Mouse (Mus musculus) embryonic fibroblast, embryonic 13.5 days (primary cell): Measurements from ENCODE around the gene Ap5s1. TPM values are rescaled to one million over a fixed set of nuclear protein-coding genes. Genes with fewer than 3 reads are reported as not detected.

Experiments
- H3K27ac ChIP-seq: 2 replicates; pipeline ENCODE4 v1.5.1; 2012; ENCODE audit warnings: low read length, control low read depth, inconsistent platforms; ENCODE audit not compliant: insufficient read depth
- H3K4me1 ChIP-seq: 2 replicates; pipeline ENCODE4 v1.6.1; 2011; ENCODE audit warnings: low read length; ENCODE audit not compliant: control insufficient read depth, insufficient read depth
- H3K4me3 ChIP-seq: 2 replicates; pipeline ENCODE4 v1.5.1; 2011; ENCODE audit warnings: mild to moderate bottlenecking, control low read depth, low read length; ENCODE audit not compliant: insufficient read depth
- CTCF ChIP-seq: IDR thresholded peaks from 2 replicates; pipeline ENCODE4 v1.5.1; 2011; ENCODE audit warnings: mild to moderate bottlenecking, control low read depth, low read length, moderate library complexity, borderline replicate concordance; ENCODE audit not compliant: insufficient read depth
- POLR2A ChIP-seq: IDR thresholded peaks from 2 replicates; pipeline ENCODE4 v1.6.1; 2011; ENCODE audit warnings: low read depth, mild to moderate bottlenecking, control low read depth, low read length, moderate library complexity
- polyA plus RNA-seq: library from polyadenylated mRNA; stranded (reverse); fragments of >200 nt; gene quantifications from 2 replicates; pipeline ENCODE4 v1.2.4, GENCODE M21; 2011; ENCODE audit warnings: low read depth; ENCODE audit not compliant: missing spikeins, insufficient read length

Gene Ap5s1
- polyA plus RNA-seq, 1 experiment, result 13.8 TPM

DNA sequence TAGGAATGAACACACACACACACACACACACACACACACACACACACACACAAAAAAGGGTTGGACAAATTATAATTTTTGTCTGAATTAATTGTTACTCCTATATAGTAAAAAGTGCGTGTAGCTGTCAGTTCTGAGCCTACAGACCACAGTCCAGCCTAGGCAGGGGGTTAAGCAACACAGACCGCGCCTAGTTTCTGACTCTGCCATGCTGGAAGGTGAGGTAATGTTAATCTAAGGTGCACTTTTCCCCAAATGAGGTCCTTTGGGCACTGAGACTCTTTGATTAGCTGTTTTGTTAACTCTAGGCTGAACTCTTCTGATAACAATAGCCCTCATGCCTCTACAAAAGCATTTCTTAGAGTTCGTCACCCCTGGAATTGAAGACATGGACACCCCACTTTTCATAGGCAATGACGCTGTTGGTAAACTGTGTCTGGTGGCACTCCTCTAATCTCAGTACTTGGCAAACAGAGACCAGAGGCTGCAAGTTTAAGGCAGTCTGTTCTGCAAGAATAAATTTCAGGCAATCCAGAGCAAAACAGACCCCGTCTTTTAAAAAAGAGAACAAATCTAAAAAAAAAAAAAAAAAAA is 3.0 kb upstream of the Ap5s1 start:
- Histone ChIP-seq H3K4me1 (peaks cover 4% of the 10 kb centered on the region), H3K27ac (peak overlapping the region; percentile 97), H3K4me3 (no peak overlapping the region)
- TF ChIP-seq CTCF, result no peak
- TF ChIP-seq POLR2A, result no peak

DNA sequence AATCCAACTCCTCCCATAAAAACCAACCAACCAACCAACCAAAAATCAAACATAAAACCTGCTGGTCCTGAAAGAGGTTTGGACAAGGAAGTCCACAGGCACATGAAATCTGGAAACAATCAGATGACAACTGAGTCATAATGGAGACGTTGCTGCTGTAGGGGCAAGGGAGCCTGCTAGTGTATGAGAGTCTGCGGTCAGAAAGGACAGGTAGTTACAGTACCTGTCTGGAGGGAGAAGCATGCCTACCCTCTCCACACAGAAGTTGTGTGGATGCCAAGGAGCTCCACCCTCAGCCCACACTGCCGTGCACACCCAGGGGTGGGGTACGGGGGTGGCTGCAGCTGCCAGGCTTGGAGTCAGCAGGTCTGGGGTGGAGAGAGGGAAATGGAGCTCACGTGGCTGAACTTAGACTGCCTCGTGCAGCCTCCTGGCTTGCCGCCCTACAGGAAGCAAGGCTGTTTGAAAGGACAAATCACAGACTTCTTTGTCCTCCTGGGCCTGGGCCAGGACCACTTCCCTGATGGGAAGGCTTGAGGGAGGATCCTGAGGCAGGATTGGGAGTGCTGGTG is 2.4 kb upstream of the Ap5s1 start:
- TF ChIP-seq CTCF, result no peak
- peak; percentile 68 for TF ChIP-seq POLR2A
- Histone ChIP-seq H3K27ac (peak overlapping the region; percentile 97), H3K4me3 (no peak overlapping the region), H3K4me1 (peaks cover 4% of the 10 kb centered on the region)

DNA sequence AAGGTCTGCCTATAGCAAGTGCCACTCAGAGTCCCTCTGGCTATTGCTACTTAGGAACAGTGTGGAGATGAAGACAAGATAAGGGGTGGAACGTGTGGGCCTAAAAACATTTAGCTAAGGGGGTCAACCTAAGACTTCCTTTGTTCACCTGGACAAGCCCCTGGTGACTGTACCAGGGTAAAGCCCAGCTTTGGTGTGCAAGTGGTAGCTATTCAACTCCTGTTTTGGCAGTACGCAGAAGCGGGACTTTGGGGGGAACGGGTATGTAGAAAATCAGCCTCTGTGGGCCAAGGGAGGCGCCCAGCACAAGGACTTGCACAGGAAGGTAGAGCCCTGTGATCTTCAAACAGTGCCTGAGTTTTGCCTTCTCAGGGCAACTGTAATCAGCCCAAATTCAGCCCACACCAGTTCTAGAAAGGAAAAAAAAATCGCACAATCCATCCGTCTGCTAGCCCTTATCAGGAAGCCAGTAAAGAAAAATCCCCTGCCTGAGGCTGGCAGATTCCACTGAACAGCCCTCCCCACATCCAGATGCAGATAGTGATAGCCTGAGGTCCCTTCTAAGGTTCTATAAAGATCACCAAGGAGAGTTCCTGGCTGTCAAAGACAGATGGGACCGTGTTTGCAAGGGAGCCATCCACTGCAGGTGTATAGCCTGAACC is 1.2 kb upstream of the Ap5s1 start:
- TF ChIP-seq CTCF (no peak), POLR2A (no peak)
- H3K4me3 ChIP-seq, result no peak overlapping the region
- peaks cover 4% of the 10 kb centered on the region for H3K4me1 ChIP-seq
- peak overlapping the region; percentile 97; the same call in 1 of the 2 replicates for H3K27ac ChIP-seq

DNA sequence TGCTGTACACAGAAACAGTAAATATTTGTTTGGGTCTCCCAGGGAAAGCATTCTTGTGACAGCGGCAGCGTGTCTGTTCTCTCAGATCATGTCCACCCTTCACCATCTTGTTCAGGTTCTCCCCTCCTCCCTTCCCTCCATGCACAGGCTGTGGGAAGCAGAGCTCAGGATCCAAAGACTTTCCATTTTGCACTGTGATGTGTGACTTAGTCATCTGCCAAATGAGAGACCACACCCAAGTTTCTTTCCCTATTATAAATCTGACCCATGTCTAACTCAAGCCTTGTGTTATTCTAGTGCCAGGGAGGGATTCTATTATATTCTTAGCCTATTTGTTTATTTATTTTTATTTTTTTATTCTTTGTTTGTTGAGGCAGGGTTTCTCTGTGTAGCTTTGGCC is 1.5 kb downstream of the Ap5s1 start:
- Histone ChIP-seq H3K4me1 (peaks cover 4% of the 10 kb centered on the region), H3K27ac (no peak overlapping the region), H3K4me3 (no peak overlapping the region)
- no peak for TF ChIP-seq POLR2A
- no peak for TF ChIP-seq CTCF

DNA sequence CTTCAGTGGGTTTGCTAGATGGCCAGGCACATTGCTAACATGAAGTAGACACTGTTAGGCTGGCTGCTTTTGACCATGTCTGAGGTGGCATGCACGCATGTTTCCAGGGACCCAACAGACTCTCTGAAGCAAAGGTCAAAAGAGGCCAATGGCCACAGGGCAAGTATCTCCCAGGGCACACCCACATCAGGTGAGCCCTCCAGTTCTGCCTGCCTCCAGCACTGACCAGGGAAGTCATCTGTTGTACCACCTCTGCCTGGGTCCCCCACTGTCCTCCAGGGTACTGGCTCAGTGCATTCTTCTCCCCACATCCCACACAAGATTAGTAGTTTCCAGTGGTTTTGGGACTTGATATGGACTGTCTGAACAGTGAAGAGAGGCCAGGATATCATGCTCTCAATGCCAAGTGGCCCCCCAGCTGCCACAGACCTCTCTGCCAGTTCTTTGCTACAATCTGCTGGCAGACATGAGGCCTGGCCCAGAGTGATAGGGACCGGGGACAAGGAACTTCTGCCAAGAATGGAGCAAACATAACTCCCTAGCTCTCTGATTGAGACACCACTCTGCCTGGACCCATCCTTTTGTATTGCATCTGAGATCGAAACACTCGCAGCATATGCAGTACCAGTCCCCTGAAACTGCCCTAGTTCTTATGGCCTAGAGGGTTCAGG is 2.4 kb downstream of the Ap5s1 start:
- TF ChIP-seq CTCF (no peak), POLR2A (no peak)
- Histone ChIP-seq H3K27ac (peak overlapping the region; percentile 86; the same call in 1 of the 2 replicates), H3K4me3 (no peak overlapping the region), H3K4me1 (no peaks in the 10 kb centered on the region; the same call in 1 of the 2 replicates)

DNA sequence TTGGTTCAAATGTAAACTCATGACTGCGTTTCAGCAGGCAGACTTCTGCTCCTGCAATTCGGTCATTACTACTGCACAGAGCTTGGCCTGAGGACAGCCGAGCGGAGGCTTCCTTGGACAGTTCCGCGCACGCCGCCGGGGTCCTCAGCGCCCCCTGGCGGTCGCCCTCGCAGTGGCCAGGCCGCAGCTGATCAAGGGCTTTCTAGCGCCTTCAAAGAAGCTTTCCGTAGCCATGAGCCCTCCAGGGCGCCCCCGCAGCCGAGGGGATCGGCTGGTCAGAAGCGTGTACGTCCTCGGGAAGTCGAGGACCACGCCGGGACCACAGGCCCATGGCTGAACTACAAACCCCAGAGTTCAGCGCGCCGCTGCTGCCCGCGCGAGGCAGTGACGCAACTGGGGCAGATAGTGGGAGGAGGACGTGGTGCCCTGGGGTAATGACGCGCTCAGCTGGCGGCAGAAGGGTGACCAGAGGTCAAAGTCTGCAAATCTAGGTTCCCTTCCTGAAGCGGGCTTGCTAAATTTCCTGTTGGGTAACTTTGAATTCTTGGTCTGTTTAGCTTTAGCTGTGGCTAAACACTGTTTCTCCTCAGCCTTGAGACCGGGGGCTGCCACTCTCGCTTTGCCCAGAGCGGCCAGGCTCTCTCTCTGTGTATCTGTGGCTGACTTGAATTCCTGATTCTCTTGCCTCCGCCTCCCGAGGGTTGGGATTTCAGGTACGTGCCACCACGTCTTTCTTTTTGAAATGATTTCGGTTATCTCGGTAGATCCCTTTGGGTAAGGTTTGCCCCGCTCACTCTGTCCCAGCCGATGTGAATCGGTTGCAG is 3.3 kb downstream of the Ap5s1 start:
- Histone ChIP-seq H3K4me1 (no peaks in the 10 kb centered on the region; the same call in 1 of the 2 replicates), H3K4me3 (peak overlapping the region; percentile 76), H3K27ac (peak overlapping the region; percentile 86)
- TF ChIP-seq POLR2A (peak; percentile 84), CTCF (peak; percentile 65)

DNA sequence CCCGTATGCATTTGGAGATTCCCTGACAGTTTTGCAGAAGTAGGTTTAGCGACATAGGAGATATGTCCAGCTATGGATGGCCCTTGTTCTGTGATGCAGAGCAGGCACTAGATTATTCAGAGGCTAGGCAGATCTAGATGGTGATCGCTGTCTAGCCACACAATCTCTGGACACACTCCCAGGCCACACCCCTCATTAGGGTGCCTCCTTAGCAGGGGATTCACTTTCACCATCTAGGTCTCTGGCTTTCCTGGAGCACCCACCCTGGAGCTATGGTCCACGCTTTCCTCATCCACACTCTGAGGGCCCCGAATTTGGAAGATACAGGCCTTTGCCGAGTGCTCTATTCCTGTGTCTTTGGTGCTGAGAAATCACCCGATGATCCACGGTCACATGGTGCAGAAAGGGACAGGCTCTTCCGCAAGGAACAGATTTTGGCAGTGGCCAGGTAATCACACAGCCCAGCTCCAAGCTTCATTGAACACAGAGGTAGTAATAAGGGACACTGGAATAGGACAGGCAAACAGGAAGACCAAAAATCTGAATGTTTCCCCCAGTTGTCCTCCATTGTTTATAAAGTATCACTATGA is 4.2 kb downstream of the Ap5s1 start:
- Histone ChIP-seq H3K27ac (no peak overlapping the region), H3K4me3 (peak overlapping the region; percentile 76), H3K4me1 (no peaks in the 10 kb centered on the region; the same call in 1 of the 2 replicates)
- TF ChIP-seq POLR2A, result peak; percentile 51
- TF ChIP-seq CTCF, result no peak

DNA sequence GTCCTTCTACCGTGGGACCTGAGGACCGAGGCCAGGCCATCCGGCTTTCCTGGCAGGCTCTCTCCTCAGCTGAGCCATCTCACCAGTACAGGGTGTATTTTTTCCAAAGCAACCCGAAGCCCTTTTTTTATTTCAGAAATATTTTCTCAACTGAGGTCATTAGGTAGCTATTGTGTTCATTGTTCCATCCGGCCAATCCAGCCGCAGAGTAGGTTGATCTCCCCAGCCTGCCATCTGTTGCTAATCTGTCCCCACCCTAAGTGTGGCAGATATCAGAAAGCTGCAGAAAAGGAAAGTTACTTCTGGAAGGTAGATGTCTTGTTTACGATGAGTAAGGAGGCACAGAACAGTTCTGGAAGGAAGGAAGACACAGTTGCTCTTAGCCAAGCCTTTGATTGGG is 6.9 kb downstream of the Ap5s1 start:
- no peak overlapping the region for H3K27ac ChIP-seq
- TF ChIP-seq CTCF (no peak), POLR2A (no peak)
- no peaks in the 10 kb centered on the region; the same call in 1 of the 2 replicates for H3K4me1 ChIP-seq

More for the DNA sequence above, 6.9 kb downstream of the Ap5s1 start:
- no peak overlapping the region for H3K4me3 ChIP-seq
